Mouse (Mus musculus) midbrain, embryonic 10.5 days (tissue): ENCODE results near the gene Ccdc34. TPM values are rescaled to one million over a fixed set of nuclear protein-coding genes. Genes with fewer than 3 reads are reported as not detected.

ENCODE experiments used
- DNase-seq: peaks from one replicate; pipeline ENCODE4 v3.0.0-alpha.2; 2017; ENCODE audit warnings: low spot score
- H3K27ac ChIP-seq: fragments of 300-500 bp; sonication (generic); replicated peaks from 2 replicates; pipeline ENCODE4 v1.5.1; 2016; ENCODE audit warnings: mild to moderate bottlenecking
- H3K27me3 ChIP-seq: fragments of 300-500 bp; sonication (generic); 2 replicates; pipeline ENCODE4 v1.6.1; 2016; ENCODE audit warnings: low read depth, mild to moderate bottlenecking; ENCODE audit not compliant: poor library complexity, severe bottlenecking
- H3K36me3 ChIP-seq: fragments of 300-500 bp; sonication (generic); 2 replicates; pipeline ENCODE4 v1.6.1; 2016; ENCODE audit warnings: mild to moderate bottlenecking, moderate library complexity
- H3K4me1 ChIP-seq: fragments of 300-500 bp; sonication (generic); 2 replicates; pipeline ENCODE4 v1.6.1; 2016
- H3K4me3 ChIP-seq: fragments of 300-500 bp; sonication (generic); 2 replicates; pipeline ENCODE4 v1.5.1; 2016; ENCODE audit warnings: mild to moderate bottlenecking, moderate library complexity
- H3K9me3 ChIP-seq: fragments of 300-500 bp; sonication (generic); replicated peaks from 2 replicates; pipeline ENCODE4 v1.6.1; 2016; ENCODE audit warnings: mild to moderate bottlenecking
- WGBS: fragments of 180-500 bp; shearing (Covaris S2); methylation state at CpG from one replicate; pipeline ENCODE4 v1.1.7; 2016; 5-methylcytosine and 5-hydroxymethylcytosine counted together
- polyA plus RNA-seq: library from polyadenylated mRNA; unstranded; fragments of >200 nt; fragmentation: Nextera tagmentation; extraction: Ambion mirVana; gene quantifications from 2 replicates; pipeline ENCODE4 v1.2.1, GENCODE M21; 2016

The Ccdc34 gene
- polyA plus RNA-seq, 1 experiment from 2014 or later: 60.2 TPM

DNA sequence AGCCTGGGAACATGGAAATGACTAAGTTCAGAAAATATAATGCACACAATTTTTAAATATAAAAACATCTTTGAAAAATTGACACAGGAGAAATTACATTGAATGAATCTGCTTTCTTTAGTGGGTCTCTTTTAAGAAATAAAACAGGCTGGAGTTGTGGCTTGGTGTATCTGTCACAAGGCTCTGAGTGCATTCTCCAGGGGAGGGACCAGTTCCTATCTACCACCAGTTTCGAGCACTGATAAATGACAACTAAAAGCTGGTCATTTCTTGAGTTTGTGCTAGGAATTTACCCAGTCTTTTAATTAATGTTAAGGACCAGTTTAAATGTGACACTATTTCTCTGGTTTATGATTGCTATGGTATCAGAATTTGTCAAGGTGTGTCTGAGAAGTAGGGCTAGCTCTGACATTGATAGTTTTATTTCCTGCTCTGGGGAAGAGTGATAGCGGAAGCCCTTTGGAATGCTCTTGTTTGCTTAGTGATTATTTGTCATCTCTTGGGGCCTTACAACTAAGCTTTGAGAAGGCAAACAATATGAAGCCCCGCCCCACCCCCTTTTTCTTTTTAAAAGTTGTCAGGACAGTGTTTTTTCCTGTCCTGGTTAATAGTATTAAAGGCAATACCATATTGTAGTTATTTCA, 11.9 kb upstream of the Ccdc34 start:
- H3K4me3 ChIP-seq: no peak overlapping the region
- WGBS: 85% methylated on average over 3 of the region's 3 CpGs
- H3K27ac ChIP-seq: no peak overlapping the region
- no peak for DNase-seq
- no peaks in the 10 kb centered on the region for H3K9me3 ChIP-seq
- no peaks in the 10 kb centered on the region for H3K27me3 ChIP-seq
- no peaks in the 10 kb centered on the region for H3K4me1 ChIP-seq
- peaks cover 52% of the 10 kb centered on the region for H3K36me3 ChIP-seq

DNA sequence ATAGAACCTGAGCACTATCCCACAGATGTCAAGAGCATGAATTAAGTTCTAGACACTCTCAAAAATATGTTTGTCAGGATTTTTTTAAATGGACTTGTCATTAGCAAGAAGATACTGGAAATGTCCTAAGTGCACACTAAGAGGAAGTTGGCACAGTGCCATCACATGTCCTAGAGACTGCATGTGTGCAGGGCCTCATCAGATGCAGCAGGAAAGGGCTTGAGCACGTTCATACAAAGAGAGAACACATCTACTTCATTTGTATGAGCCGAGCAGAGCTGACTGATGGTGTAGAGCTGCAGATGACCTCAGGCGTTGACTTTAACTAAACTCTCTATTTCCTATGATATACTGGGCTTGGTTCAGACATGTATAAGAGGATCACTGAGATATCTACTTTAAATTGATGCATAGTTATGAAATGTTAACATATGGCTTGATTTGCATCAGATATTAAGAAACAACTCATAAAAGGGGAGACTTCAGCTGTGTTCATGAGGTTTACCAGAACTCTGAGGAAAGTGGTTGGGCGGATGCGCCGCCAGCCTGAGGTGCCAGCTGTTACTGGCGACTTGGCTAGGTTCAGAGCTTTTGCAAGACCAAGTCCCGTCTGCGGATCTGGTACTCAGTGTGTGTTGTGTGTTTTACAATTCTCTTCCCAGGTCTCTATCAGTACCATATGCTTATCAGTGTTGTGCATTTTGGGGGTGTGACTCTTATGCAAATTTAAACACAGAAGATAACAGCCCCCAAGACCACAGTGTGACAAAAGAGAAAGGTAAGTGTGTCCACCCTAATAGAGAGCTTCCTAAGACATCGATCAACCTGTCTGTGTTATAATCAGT, 10.0 kb upstream of the Ccdc34 start:
- Histone ChIP-seq H3K36me3 (peaks cover 59% of the 10 kb centered on the region), H3K4me3 (no peak overlapping the region), H3K4me1 (no peaks in the 10 kb centered on the region), H3K27me3 (no peaks in the 10 kb centered on the region), H3K9me3 (no peaks in the 10 kb centered on the region), H3K27ac (no peak overlapping the region)
- no peak for DNase-seq
- WGBS: 95% methylated on average over 10 of the region's 10 CpGs

DNA sequence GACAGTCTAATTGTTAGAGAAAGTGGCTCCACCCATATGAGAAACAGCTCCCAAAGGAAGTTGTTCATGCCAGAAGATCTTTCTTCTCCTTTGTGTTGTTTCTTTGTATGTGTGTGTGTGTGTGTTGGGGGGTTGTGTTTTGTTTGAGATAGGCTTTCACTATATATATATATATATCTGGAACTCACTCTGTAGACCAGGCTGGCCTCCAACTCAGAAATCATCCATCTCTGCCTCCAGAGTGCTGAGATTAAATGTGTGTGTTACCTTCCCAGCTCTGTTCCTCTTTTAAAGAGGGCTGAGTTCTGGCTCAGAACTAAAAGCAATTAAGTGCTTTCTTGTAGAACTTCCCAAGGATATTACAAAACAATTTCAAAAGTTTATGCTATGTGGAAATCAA, 8.2 kb upstream of the Ccdc34 start:
- Histone ChIP-seq H3K4me1 (no peaks in the 10 kb centered on the region), H3K9me3 (no peaks in the 10 kb centered on the region), H3K27ac (no peak overlapping the region), H3K36me3 (peaks cover 61% of the 10 kb centered on the region), H3K27me3 (no peaks in the 10 kb centered on the region), H3K4me3 (no peak overlapping the region)
- DNase-seq: no peak

DNA sequence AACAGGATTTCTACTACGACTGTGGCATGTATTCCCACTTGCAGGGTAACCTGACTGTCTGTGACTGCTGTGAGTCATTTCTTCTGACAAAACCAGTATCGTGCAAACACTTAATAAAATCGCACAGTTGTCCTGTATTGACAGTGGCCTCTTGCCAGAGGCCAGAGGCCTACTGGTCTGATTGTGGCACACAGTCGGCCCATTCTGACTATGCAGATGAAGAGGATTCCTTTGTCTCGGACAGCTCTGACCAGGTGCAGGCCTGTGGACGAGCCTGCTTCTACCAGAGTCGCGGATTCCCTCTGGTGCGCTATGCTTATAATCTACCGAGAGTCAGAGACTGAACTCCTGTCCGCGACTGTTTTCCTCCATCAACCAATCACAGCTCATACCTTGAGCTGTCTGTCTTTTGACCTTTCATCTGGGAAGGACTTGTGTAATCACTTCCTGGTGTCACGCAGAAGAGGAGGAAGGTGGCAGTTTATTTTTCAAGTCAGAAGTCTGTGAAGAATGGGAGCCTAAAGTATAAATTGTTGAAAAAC, 5.4 kb upstream of the Ccdc34 start:
- Histone ChIP-seq H3K36me3 (peaks cover 40% of the 10 kb centered on the region), H3K9me3 (no peaks in the 10 kb centered on the region), H3K4me3 (no peak overlapping the region), H3K27me3 (no peaks in the 10 kb centered on the region), H3K27ac (no peak overlapping the region), H3K4me1 (peaks cover 4% of the 10 kb centered on the region)
- 92% methylated on average over 13 of the region's 13 CpGs for WGBS
- DNase-seq: no peak

DNA sequence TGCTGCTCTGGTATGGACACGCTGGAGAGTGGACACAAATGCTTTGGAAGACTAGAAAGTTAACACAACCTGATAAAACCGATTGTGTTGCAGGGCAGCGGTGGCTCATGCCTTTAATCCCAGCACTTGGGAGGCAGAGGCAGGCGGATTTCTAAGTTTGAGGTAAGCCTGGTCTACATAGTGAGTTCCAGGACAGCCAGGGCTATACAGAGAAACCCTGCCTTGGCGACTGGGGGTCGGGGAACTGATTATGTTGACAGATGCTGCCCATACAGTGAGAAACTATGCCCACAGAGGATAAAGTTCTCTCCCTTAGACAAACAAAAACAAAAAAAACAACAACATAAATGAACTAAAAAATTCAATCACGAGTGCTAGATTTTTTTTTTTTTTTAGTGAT, 530 bp upstream of the Ccdc34 start:
- 48% methylated on average over 7 of the region's 7 CpGs for WGBS
- Histone ChIP-seq H3K9me3 (no peaks in the 10 kb centered on the region), H3K36me3 (peaks cover 33% of the 10 kb centered on the region), H3K4me3 (peak overlapping the region; percentile 84), H3K27ac (peak overlapping the region; percentile 95), H3K27me3 (no peaks in the 10 kb centered on the region), H3K4me1 (peaks cover 32% of the 10 kb centered on the region)
- DNase-seq: no peak

DNA sequence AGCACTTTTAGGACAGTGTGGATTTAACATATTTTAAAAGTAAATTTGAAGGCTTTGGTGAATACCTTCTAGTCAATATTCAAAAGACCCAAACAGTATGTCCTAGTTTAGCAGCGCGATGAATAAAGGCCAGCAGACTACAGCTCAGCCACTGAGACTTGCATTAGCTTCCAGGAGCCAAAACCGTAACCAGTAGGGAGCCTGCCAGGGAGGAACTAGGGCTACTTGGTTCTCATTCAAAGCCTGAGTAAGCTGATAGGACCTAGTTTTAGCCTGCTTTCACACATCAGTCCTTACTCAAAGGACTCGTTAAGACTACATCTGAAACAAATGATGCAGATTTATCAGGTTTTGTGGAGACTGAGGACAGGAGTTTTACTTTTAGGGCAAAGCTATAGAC, 2.0 kb downstream of the Ccdc34 start:
- H3K4me1 ChIP-seq: peaks cover 32% of the 10 kb centered on the region
- H3K27me3 ChIP-seq: no peaks in the 10 kb centered on the region
- peaks cover 44% of the 10 kb centered on the region for H3K36me3 ChIP-seq
- DNase-seq: no peak
- H3K27ac ChIP-seq: no peak overlapping the region
- peak overlapping the region; percentile 84; the same call in 1 of the 2 replicates for H3K4me3 ChIP-seq
- H3K9me3 ChIP-seq: no peaks in the 10 kb centered on the region; the same call in 1 of the 2 replicates
- WGBS: 87% methylated on average over 4 of the region's 4 CpGs

DNA sequence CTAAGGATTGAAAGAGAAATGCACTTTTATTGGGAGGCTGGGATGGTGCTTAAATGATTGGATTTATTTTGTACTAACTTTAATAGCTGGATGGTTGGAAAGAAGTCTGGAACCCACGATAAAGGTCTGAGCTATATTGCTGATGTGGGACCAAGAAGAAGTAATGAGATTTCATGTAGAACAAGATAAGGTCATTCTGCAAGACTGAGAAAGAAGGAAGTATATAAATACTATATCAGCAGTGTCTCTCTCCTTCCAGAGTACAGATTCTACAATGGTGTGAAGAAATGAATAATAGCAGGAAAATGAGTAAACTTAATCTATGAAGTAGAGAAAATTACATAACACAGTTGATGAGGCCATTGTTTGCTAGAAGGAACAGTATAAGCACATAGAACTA, 2.8 kb downstream of the Ccdc34 start:
- H3K36me3 ChIP-seq: peaks cover 46% of the 10 kb centered on the region
- 98% methylated on average over 1 of the region's 1 CpGs for WGBS
- H3K27me3 ChIP-seq: no peaks in the 10 kb centered on the region
- no peak overlapping the region for H3K27ac ChIP-seq
- peaks cover 32% of the 10 kb centered on the region for H3K4me1 ChIP-seq
- H3K4me3 ChIP-seq: peak overlapping the region; percentile 84; the same call in 1 of the 2 replicates
- no peak for DNase-seq
- no peaks in the 10 kb centered on the region; the same call in 1 of the 2 replicates for H3K9me3 ChIP-seq

DNA sequence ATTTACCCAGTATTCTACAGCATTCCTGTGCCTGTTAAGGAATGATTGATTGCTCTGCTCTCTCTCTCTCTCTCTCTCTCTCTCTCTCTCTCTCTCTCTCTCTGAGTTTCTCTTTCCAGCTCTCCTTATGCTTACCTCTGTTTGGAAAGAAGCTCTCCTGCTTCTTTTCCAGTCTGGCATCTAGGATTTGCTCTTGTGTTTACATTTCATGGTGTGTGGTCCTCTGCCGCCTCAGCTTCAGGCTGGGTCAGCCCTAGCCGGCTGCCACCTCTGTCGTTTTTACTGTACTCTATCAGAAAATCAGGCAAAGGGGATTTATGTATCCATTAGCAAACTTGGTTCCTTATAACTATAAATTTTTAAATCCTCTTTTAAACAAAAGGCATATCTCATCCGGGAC, 18.6 kb downstream of the Ccdc34 start:
- no peak for DNase-seq
- 49% methylated on average over 4 of the region's 4 CpGs for WGBS

DNA sequence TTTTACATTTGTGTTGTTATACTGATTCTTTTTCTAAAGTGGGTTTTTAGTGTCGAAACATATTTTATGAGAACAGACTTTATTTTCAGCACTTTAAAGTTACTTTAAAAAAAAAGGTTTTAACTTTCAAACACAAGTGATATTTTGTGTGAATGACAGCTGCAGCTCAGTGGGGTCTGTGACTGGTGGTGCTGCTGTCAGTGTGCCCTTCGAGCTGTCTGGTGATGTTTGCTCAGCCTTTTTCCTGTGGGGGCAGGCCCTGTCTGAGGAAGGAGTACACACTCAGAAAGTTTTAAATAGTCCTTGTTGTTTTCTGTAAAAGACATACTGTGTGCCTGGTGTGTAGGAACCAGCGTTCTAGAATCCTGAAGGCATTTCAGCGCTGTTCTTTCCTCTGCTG, 19.0 kb downstream of the Ccdc34 start:
- no peak overlapping the region for H3K4me3 ChIP-seq
- WGBS: 80% methylated on average over 4 of the region's 4 CpGs
- DNase-seq: no peak
- H3K9me3 ChIP-seq: no peaks in the 10 kb centered on the region
- peaks cover 40% of the 10 kb centered on the region for H3K36me3 ChIP-seq
- no peak overlapping the region for H3K27ac ChIP-seq
- peaks cover 11% of the 10 kb centered on the region for H3K4me1 ChIP-seq
- H3K27me3 ChIP-seq: no peaks in the 10 kb centered on the region

More for the DNA sequence above, 18.6 kb downstream of the Ccdc34 start:
- Histone ChIP-seq H3K4me3 (no peak overlapping the region), H3K27me3 (no peaks in the 10 kb centered on the region), H3K27ac (no peak overlapping the region), H3K4me1 (peaks cover 11% of the 10 kb centered on the region), H3K36me3 (peaks cover 37% of the 10 kb centered on the region), H3K9me3 (no peaks in the 10 kb centered on the region)

DNA sequence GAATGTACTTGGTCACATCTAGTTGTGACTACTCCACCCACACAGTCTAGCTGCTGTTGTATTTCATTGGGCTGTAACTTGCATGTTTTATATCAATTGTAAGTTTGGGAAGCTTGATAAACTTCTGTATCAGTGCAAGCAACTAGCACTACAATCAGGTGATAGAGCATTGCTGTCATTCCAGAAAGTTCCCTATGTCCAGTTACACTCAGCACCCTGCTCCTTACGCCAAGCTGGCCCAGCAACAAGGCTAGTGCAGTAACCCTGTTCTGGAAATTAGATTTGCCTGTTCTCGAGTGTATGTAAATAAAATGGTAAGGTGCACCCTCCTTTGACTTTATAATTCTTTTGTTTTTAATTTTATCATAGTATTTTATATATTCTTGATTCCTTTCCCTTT, 19.6 kb downstream of the Ccdc34 start:
- Histone ChIP-seq H3K36me3 (peaks cover 40% of the 10 kb centered on the region), H3K27me3 (no peaks in the 10 kb centered on the region), H3K9me3 (no peaks in the 10 kb centered on the region), H3K27ac (no peak overlapping the region), H3K4me1 (peaks cover 11% of the 10 kb centered on the region), H3K4me3 (no peak overlapping the region)
- 90% methylated on average over 2 of the region's 2 CpGs for WGBS
- DNase-seq: no peak

DNA sequence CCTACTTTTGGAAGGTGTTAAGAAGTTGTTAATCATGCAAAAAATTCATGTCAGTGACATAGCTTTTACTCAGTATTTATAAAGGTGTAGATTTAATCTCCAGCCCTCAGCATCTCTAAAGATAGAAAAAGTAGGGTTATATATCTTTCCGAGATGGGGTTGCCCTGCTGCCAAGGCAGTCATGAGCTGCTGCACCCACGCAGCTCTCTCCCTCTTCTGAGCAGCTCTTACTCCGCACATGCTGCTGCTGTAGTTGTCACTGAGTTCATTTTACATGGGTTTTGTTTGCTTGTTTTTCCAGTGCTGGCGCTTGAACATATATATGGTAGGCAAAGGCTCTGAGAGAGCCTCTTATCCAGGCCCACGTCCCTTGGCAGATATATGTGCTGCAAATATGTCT, 20.7 kb downstream of the Ccdc34 start:
- Histone ChIP-seq H3K4me1 (peaks cover 16% of the 10 kb centered on the region), H3K27ac (no peak overlapping the region), H3K27me3 (no peaks in the 10 kb centered on the region), H3K9me3 (no peaks in the 10 kb centered on the region), H3K36me3 (peaks cover 33% of the 10 kb centered on the region), H3K4me3 (no peak overlapping the region)
- WGBS: 89% methylated on average over 5 of the region's 5 CpGs
- DNase-seq: no peak

DNA sequence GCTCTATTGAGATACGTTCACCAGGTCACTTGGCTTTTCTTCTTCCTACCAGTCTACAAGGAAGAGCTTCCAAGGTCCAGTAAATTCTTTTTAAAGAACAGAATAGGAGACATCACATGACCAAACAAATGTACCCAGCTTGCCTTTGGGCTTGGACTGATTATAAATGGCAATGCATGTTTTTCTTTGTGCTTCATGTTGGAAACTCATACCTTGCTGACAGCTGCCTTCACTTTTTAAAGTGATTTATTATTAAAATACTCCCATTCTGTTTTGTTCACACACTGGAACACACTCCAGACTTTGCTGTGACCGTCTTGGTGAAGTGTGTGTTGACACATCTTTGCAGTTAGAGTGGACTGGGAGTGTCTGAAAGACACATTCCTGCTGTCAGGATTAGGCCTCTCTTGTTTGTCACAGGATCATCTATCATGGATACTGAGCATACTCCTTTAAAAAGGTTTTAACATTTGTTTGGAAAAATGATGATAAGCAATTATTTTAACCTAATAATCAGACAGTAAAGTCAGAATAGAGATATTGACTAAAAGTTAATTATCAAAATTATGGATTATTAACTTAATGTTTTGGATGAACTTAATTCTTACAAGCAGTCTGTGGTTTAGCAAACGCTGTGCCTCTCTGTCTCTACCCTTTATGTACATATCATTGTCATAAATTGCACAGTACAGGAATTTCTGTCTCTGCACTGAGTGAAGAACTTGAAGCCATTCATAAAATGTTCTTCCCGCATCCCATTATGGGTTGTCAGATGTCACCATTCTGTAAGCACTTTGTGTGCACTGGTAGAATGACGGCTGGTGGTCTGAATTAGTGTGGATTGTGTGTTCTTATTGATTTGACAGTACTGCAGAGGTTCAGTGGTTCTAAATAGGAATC, 25.5 kb downstream of the Ccdc34 start:
- Histone ChIP-seq H3K27ac (no peak overlapping the region), H3K4me1 (0 out of 2 replicates have a peak, but pooled peaks cover 5% of the 10 kb centered on the region), H3K27me3 (no peaks in the 10 kb centered on the region), H3K36me3 (peaks cover 30% of the 10 kb centered on the region), H3K9me3 (no peaks in the 10 kb centered on the region), H3K4me3 (no peak overlapping the region)
- WGBS: 72% methylated on average over 5 of the region's 5 CpGs
- DNase-seq: no peak
